ENCODE assay signal across 21 mouse cellular contexts in genomic region chr3:20288761-20289160, GRCm38 (mm10). TPM values are rescaled to one million over a fixed set of nuclear protein-coding genes. Genes with fewer than 3 reads are reported as not detected.
"Had no signal": no experiment of that assay in that cellular context is flagged by ENCODE, and none has a peak within 500 bp of the region (broad histone marks: within the 10 kb centered on the region; RNA-seq: fewer than 3 reads in every experiment).

No protein-coding gene starts in this region.

- H3K4me3 ChIP-seq: limb, embryonic 10.5 days; limb, embryonic 13.5 days; liver, embryonic 12.5 days; liver, embryonic 15.5 days; megakaryocyte, embryonic 14.5 days; midbrain, embryonic 10.5 days had no signal

- DNase-seq: kidney, adult 18-20 months; kidney, adult 9 months; kidney, postnatal 14 days; kidney, postnatal 4 days; liver; midbrain, embryonic 14.5 days; thymus, postnatal 25 days had no signal

- ATAC-seq: inflammation-experienced regulatory T-cells, adult 6 months; intestine, embryonic 16.5 days; liver, embryonic 12.5 days had no signal

- H3K36me3 ChIP-seq: limb, embryonic 10.5 days; limb, embryonic 13.5 days; liver, embryonic 12.5 days; liver, embryonic 15.5 days; midbrain, embryonic 10.5 days had no signal

- H3K4me1 ChIP-seq: limb, embryonic 10.5 days; limb, embryonic 13.5 days; liver, embryonic 12.5 days; liver, embryonic 15.5 days; megakaryocyte, embryonic 14.5 days; midbrain, embryonic 10.5 days had no signal

- H3K27ac ChIP-seq: limb, embryonic 10.5 days; limb, embryonic 13.5 days; liver, embryonic 12.5 days; liver, embryonic 15.5 days; midbrain, embryonic 10.5 days had no signal

- H3K27me3 ChIP-seq: limb, embryonic 13.5 days; liver, embryonic 12.5 days; liver, embryonic 15.5 days; megakaryocyte, embryonic 14.5 days had no signal

- H3K9ac ChIP-seq: limb, embryonic 13.5 days; liver, embryonic 12.5 days; liver, embryonic 15.5 days had no signal

- H3K9me3 ChIP-seq: limb, embryonic 10.5 days; limb, embryonic 13.5 days; liver, embryonic 12.5 days; liver, embryonic 15.5 days; megakaryocyte, embryonic 14.5 days; midbrain, embryonic 10.5 days had no signal

- H3K4me2 ChIP-seq: limb, embryonic 13.5 days; liver, embryonic 12.5 days; liver, embryonic 15.5 days had no signal

RNA-seq across cellular contexts. Expression of gene Cpb1, which starts 13.2 kb away (rescaled TPM):
- total RNA-seq: layer of hippocampus, postnatal 14 days; midbrain, postnatal 0 days had no signal
- polyA plus RNA-seq: inflammation-experienced regulatory T-cells, adult 6 months; limb, embryonic 10.5 days; limb, embryonic 13.5 days; liver, embryonic 12.5 days; midbrain, embryonic 14.5 days; neural tube, embryonic 11.5 days had no signal

RNA-seq across cellular contexts. Expression of gene Cpa3, which starts 46.8 kb away (rescaled TPM):
- total RNA-seq: layer of hippocampus, adult 18-20 months; left cerebral cortex, postnatal 25 days had no signal
- polyA plus RNA-seq: limb, embryonic 10.5 days; midbrain, embryonic 10.5 days; small intestine, adult 2 months had no signal
